Mouse (Mus musculus) bone marrow, adult 2 months (tissue): ENCODE measurements at regions not wholly inside any gene's neighbourhood (a gene's known extent, or its start where the extent isn't known, plus 50 kb on each side); places are given as distances from the start of the nearest gene placed in this dataset.

Experiments
- CTCF ChIP-seq: fragments of 200-500 bp; IDR thresholded peaks from 2 replicates; pipeline ENCODE4 v1.5.1; 2011; ENCODE audit warnings: low read length, control low read depth; ENCODE audit not compliant: control insufficient read depth, insufficient read depth
- POLR2A ChIP-seq: fragments of 200-500 bp; IDR thresholded peaks from 2 replicates; pipeline ENCODE4 v1.6.1; 2011; ENCODE audit warnings: low read depth, mild to moderate bottlenecking, control low read depth, low read length, borderline replicate concordance; ENCODE audit not compliant: control insufficient read depth

DNA sequence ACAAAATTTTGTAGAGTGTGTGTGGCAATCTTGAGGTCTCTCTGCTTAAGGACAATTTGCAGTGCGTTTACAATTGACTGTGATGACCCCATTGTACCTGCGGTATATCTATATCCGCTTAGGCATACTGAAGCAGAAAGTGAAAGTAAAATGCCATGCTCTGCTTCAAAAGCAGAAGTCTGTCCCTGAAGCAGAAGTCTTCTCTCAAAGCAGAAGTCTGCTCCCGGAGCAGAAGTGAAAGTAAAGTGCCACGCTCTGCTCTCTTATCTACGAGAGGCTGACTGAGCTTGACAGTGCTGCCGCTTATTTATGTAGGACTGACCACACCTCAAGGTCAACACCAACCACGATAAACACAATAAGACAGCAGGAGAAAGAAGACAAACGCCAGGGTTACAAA lies 471.3 kb downstream of the Lrfn5 start:
- TF ChIP-seq POLR2A (no peak), CTCF (no peak)
